Mouse (Mus musculus) CH12.LX (cell line): Measurements from ENCODE around the gene Sbsn. TPM values are rescaled to one million over a fixed set of nuclear protein-coding genes. Genes with fewer than 3 reads are reported as not detected.

Experiments
- DNase-seq: peaks from one replicate; pipeline ENCODE4 v3.0.0-alpha.2; 2013; ENCODE audit errors: extremely low read depth
- H3K27ac ChIP-seq: 2 replicates; pipeline ENCODE4 v1.5.1; 2012; ENCODE audit warnings: low read depth, mild to moderate bottlenecking, control low read depth, moderate library complexity; ENCODE audit not compliant: insufficient read depth
- H3K27me3 ChIP-seq: replicated peaks from 2 replicates; pipeline ENCODE3; 2012; ENCODE audit warnings: inconsistent platforms
- H3K36me3 ChIP-seq, 2 experiments: replicated peaks in 1 of 2; 2 replicates each; pipeline versions ENCODE3 to v1.6.1; 2012; ENCODE audit warnings: inconsistent platforms in 1 of 2, low read length in 1 of 2, mild to moderate bottlenecking in 1 of 2, mixed read lengths in 1 of 2, moderate library complexity in 1 of 2; ENCODE audit not compliant: control insufficient read depth in 1 of 2, insufficient read depth in 1 of 2
- H3K4me1 ChIP-seq, 2 experiments: 2 replicates each; pipeline ENCODE4 v1.6.1; 2012; ENCODE audit warnings: inconsistent platforms in 1 of 2, moderate library complexity in 1 of 2; ENCODE audit not compliant: insufficient read depth in 2 of 2, control insufficient read depth in 1 of 2
- H3K4me2 ChIP-seq: 2 replicates; pipeline ENCODE4 v1.6.1; 2012; ENCODE audit warnings: low read depth, mild to moderate bottlenecking, control low read depth; ENCODE audit not compliant: poor library complexity, insufficient read depth, severe bottlenecking
- H3K4me3 ChIP-seq, 3 experiments: fragments of 150-350 bp in 1 of 3; sonication (generic) in 1 of 3; replicated peaks in 1 of 3; 2 replicates each; pipeline versions ENCODE3 to v1.5.1; 2011 to 2012; ENCODE audit warnings: low read depth in 2 of 3, low read length in 2 of 3, mild to moderate bottlenecking in 2 of 3, moderate library complexity in 2 of 3, control low read depth in 1 of 3, improper control_type of control experiment in 1 of 3, inconsistent platforms in 1 of 3, mixed read lengths in 1 of 3; ENCODE audit not compliant: poor library complexity in 1 of 3
- H3K79me2 ChIP-seq: replicated peaks from 2 replicates; pipeline ENCODE4 v1.6.1; 2012; ENCODE audit warnings: mild to moderate bottlenecking, moderate library complexity; ENCODE audit not compliant: control insufficient read depth, poor library complexity, insufficient read depth, severe bottlenecking; ENCODE audit errors: extremely low read depth
- H3K9ac ChIP-seq: 2 replicates; pipeline ENCODE4 v1.6.1; 2012; ENCODE audit warnings: low read depth, mild to moderate bottlenecking, control low read depth, moderate library complexity; ENCODE audit not compliant: insufficient read depth
- H3K9me3 ChIP-seq: replicated peaks from 2 replicates; pipeline ENCODE3; 2012; ENCODE audit warnings: low read length, inconsistent platforms, mixed read lengths
- CHD1 ChIP-seq: IDR thresholded peaks from 2 replicates; pipeline ENCODE4 v1.6.1; 2012; ENCODE audit warnings: low read depth, low read length, improper control_type of control experiment, inconsistent platforms
- E2F4 ChIP-seq: IDR thresholded peaks from 2 replicates; pipeline ENCODE4 v1.6.1; 2011; ENCODE audit warnings: low read depth, low read length, improper control_type of control experiment; ENCODE audit not compliant: insufficient replicate concordance
- ELF1 ChIP-seq: IDR thresholded peaks from 2 replicates; pipeline ENCODE4 v1.6.1; 2014; ENCODE audit warnings: low read depth, mild to moderate bottlenecking, inconsistent platforms, low read length, improper control_type of control experiment
- EP300 ChIP-seq: IDR thresholded peaks from 2 replicates; pipeline ENCODE4 v1.6.1; 2011; ENCODE audit warnings: low read length, improper control_type of control experiment
- GABPA ChIP-seq: IDR thresholded peaks from 2 replicates; pipeline ENCODE4 v1.6.1; 2012; ENCODE audit warnings: low read depth, low read length, improper control_type of control experiment, inconsistent platforms; ENCODE audit not compliant: insufficient replicate concordance
- IRF4 ChIP-seq: IDR thresholded peaks from 2 replicates; pipeline ENCODE4 v1.6.1; 2014; ENCODE audit warnings: low read depth, mild to moderate bottlenecking, inconsistent platforms, low read length, improper control_type of control experiment
- JUND ChIP-seq: conservative IDR thresholded peaks from 2 replicates; pipeline ENCODE4 v1.6.1; 2011; ENCODE audit warnings: low read depth, low read length, improper control_type of control experiment
- MAX ChIP-seq: IDR thresholded peaks from 2 replicates; pipeline ENCODE4 v1.6.1; 2011; ENCODE audit warnings: low read length, improper control_type of control experiment
- MEF2A ChIP-seq: IDR thresholded peaks from 2 replicates; pipeline ENCODE4 v1.6.1; 2014; ENCODE audit warnings: low read depth, mild to moderate bottlenecking, inconsistent platforms, low read length, improper control_type of control experiment, borderline replicate concordance
- MXI1 ChIP-seq: IDR thresholded peaks from 2 replicates; pipeline ENCODE4 v1.6.1; 2011; ENCODE audit warnings: mild to moderate bottlenecking, low read depth, low read length, improper control_type of control experiment
- MYC ChIP-seq: IDR thresholded peaks from 2 replicates; pipeline ENCODE4 v1.6.1; 2011; ENCODE audit warnings: low read depth, mild to moderate bottlenecking, improper control_type of control experiment, low read length
- NELFE ChIP-seq: IDR thresholded peaks from 2 replicates; pipeline ENCODE4 v1.6.1; 2011; ENCODE audit warnings: low read depth, low read length, improper control_type of control experiment
- NRF1 ChIP-seq: IDR thresholded peaks from 2 replicates; pipeline ENCODE4 v1.6.1; 2014; ENCODE audit warnings: low read depth, mild to moderate bottlenecking, inconsistent platforms, low read length, improper control_type of control experiment, moderate library complexity
- PAX5 ChIP-seq: IDR thresholded peaks from 2 replicates; pipeline ENCODE4 v1.6.1; 2012; ENCODE audit warnings: low read length, inconsistent platforms, mixed read lengths
- POLR2A ChIP-seq: IDR thresholded peaks from 2 replicates; pipeline ENCODE4 v1.6.1; 2011; ENCODE audit warnings: low read depth, mild to moderate bottlenecking, improper control_type of control experiment, low read length
- POLR2AphosphoS2 ChIP-seq: IDR thresholded peaks from 2 replicates; pipeline ENCODE4 v1.6.1; 2011; ENCODE audit warnings: low read depth, low read length, improper control_type of control experiment
- RAD21 ChIP-seq: IDR thresholded peaks from 2 replicates; pipeline ENCODE4 v1.6.1; 2011; ENCODE audit warnings: low read depth, mild to moderate bottlenecking, low read length, improper control_type of control experiment, moderate library complexity
- RCOR1 ChIP-seq: conservative IDR thresholded peaks from 2 replicates; pipeline ENCODE4 v1.6.1; 2012; ENCODE audit warnings: low read depth, mild to moderate bottlenecking, inconsistent platforms, low read length, improper control_type of control experiment
- SIN3A ChIP-seq: IDR thresholded peaks from 2 replicates; pipeline ENCODE4 v1.6.1; 2012; ENCODE audit warnings: low read length, improper control_type of control experiment, inconsistent platforms
- SMC3 ChIP-seq: IDR thresholded peaks from 2 replicates; pipeline ENCODE4 v1.6.1; 2011; ENCODE audit warnings: low read depth, low read length, improper control_type of control experiment
- TBP ChIP-seq: conservative IDR thresholded peaks from 2 replicates; pipeline ENCODE4 v1.6.1; 2011; ENCODE audit warnings: low read depth, low read length, improper control_type of control experiment
- TCF12 ChIP-seq: IDR thresholded peaks from 2 replicates; pipeline ENCODE4 v1.6.1; 2014; ENCODE audit warnings: low read depth, mild to moderate bottlenecking, inconsistent platforms, low read length, improper control_type of control experiment
- UBTF ChIP-seq: IDR thresholded peaks from 2 replicates; pipeline ENCODE4 v1.6.1; 2012; ENCODE audit warnings: low read depth, mild to moderate bottlenecking, inconsistent platforms, low read length, improper control_type of control experiment, moderate library complexity
- USF2 ChIP-seq: conservative IDR thresholded peaks from 2 replicates; pipeline ENCODE4 v1.6.1; 2011; ENCODE audit warnings: low read depth, low read length, improper control_type of control experiment
- ZKSCAN1 ChIP-seq: IDR thresholded peaks from 2 replicates; pipeline ENCODE4 v1.6.1; 2012; ENCODE audit warnings: low read depth, inconsistent platforms, low read length, improper control_type of control experiment, borderline replicate concordance
- ZMIZ1 ChIP-seq: IDR thresholded peaks from 2 replicates; pipeline ENCODE4 v1.6.1; 2012; ENCODE audit warnings: low read depth, mild to moderate bottlenecking, inconsistent platforms, low read length, improper control_type of control experiment
- ZNF384 ChIP-seq: IDR thresholded peaks from 2 replicates; pipeline ENCODE4 v1.6.1; 2012; ENCODE audit warnings: low read depth, low read length, improper control_type of control experiment, inconsistent platforms
- dilution Hi-C: fragments of 300-500 bp; cut with MboI; formaldehyde crosslinking; loops from 2 replicates; pipeline ENCODE4 v1.14.3; 2020; ENCODE audit warnings: low sequenced_read_pairs; ENCODE audit not compliant: extremely low pct_unique_long_range_greater_than_20kb, extremely low pct_ligation_motif_present
- in situ Hi-C: fragments of 300-500 bp; cut with MboI; formaldehyde crosslinking; loops from 3 replicates; pipeline ENCODE4 v1.14.3; 2019; ENCODE audit warnings: low sequenced_read_pairs, low pct_ligation_motif_present, low pct_unique_long_range_greater_than_20kb, mixed read lengths
- polyA plus RNA-seq: library from polyadenylated mRNA; unstranded; fragments of >175 nt; gene quantifications from 2 replicates; pipeline ENCODE4 v1.2.1, GENCODE M21; 2012; ENCODE audit warnings: low read depth; ENCODE audit not compliant: insufficient read length
- total RNA-seq, 2 experiments: library from RNA; depleted of rRNA; stranded (reverse); fragments of 300-350 nt in 1 of 2; fragments of >200 nt in 1 of 2; gene quantifications; 2 replicates each; pipeline ENCODE4 v1.2.3; 2012 to 2014

Gene Sbsn
- total and polyA plus RNA-seq, 3 experiments, result 0.30 to 0.76 (median 0.69) TPM

GRCm38 (mm10) chr7:30711942-30712341 lies 39.3 kb upstream of the Sbsn start, which contains the start of gene Atp4a:
Atp4a (plus strand) TSS chr7:30712209.
- H3K9ac ChIP-seq, result no peak within 1 kb of the TSS
- H3K4me2 ChIP-seq, result no peak within 1 kb of the TSS
- no peaks in the 10 kb centered on the region for H3K36me3 ChIP-seq
- H3K27me3 ChIP-seq, result peaks cover 30% of the 10 kb centered on the region
- H3K27ac ChIP-seq, result no peak within 1 kb of the TSS
- H3K9me3 ChIP-seq, result no peaks in the 10 kb centered on the region
- no peak within 1 kb of the TSS for H3K4me3 ChIP-seq
- TF ChIP-seq MAX, result no peak
- TF ChIP-seq RAD21, result no peak
- TF ChIP-seq ZNF384, result no peak
- no peak for TF ChIP-seq RCOR1
- no peak for TF ChIP-seq MEF2A
- TF ChIP-seq UBTF, result no peak
- no peak for TF ChIP-seq USF2
- TF ChIP-seq ZKSCAN1, result no peak
- no peak for TF ChIP-seq NELFE
- TF ChIP-seq IRF4, result no peak
- no peak for TF ChIP-seq SMC3
- TF ChIP-seq GABPA, result no peak
- TF ChIP-seq SIN3A, result no peak
- TF ChIP-seq NRF1, result no peak
- no peak for TF ChIP-seq JUND
- TF ChIP-seq, all 38 proteins: peak for 0
- peaks cover 5 to 17% of the 10 kb centered on the region in 2 experiments; a peak in 3 of 4 replicates for H3K4me1 ChIP-seq
- in situ Hi-C loops, result loop anchor here (5.0 kb wide), 1 partner anchor 35 kb away; no protein-coding TSS in a partner anchor
- H3K79me2 ChIP-seq, result no peaks in the 10 kb centered on the region
- dilution Hi-C loops, result no loop called here
- no peak for DNase-seq

DNA sequence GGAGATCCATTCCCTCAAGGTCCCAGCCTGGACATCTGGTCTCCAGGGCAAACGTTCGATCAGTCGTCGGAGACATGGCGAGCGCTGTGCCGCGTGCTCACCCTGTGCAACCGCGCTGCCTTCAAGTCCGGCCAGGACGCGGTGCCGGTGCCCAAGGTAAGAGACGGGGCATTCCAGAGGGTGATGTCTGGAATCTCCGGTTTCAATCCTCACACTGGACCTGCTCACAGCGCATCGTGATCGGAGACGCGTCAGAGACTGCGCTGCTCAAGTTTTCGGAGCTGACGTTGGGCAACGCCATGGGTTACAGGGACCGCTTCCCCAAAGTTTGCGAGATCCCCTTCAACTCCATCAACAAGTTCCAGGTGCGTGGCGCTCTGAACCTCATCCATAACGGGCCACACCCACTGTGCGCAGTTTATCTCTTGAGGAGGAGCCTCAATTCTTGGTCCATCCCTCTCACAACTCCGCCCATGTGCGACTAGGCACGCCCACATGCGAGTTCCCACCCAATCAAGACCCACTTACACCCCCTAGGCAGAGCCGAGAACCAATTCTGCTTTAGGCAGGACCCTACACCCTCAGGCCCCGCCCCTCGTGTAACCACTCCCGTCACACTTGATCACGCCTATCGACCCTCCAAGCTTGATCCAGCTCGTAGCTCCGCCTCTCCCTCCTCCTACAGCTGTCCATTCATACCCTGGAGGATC lies 34.1 kb upstream of the Sbsn start:
- TF ChIP-seq ZNF384, result no peak
- no peak for TF ChIP-seq EP300
- TF ChIP-seq RAD21, result no peak
- no peak for TF ChIP-seq JUND
- no peak for TF ChIP-seq MYC
- no peak for TF ChIP-seq ELF1
- no peak for TF ChIP-seq PAX5
- no peak for TF ChIP-seq POLR2AphosphoS2
- no peak for TF ChIP-seq CHD1
- TF ChIP-seq TBP, result no peak
- no peak for TF ChIP-seq UBTF
- TF ChIP-seq TCF12, result no peak
- no peak for TF ChIP-seq ZMIZ1
- TF ChIP-seq RCOR1, result no peak
- TF ChIP-seq E2F4, result no peak
- TF ChIP-seq ZKSCAN1, result no peak
- no peak for TF ChIP-seq MXI1
- no peak for TF ChIP-seq POLR2A
- no peak for TF ChIP-seq NELFE
- Histone ChIP-seq H3K27me3 (peaks cover 16% of the 10 kb centered on the region), H3K9ac (no peak overlapping the region), H3K4me1 (peaks cover 13 to 24% of the 10 kb centered on the region in 2 experiments), H3K4me3 (no peak overlapping the region), H3K4me2 (no peak overlapping the region), H3K79me2 (no peaks in the 10 kb centered on the region), H3K9me3 (no peaks in the 10 kb centered on the region), H3K36me3 (no peaks in the 10 kb centered on the region), H3K27ac (no peak overlapping the region)
- in situ Hi-C loops, result no loop called here
- dilution Hi-C loops, result no loop called here
- DNase-seq, result no peak
